Mouse (Mus musculus) natural killer cell, adult 2 months (primary cell): Measurements from ENCODE around the gene Ehd1.
"Not testable (repeated sequence)": the region's sequence is repeated elsewhere in the genome, so short reads cannot be mapped to it uniquely, and the experiment has no call there.

Experiments
- DNase-seq, 2 experiments: peaks; one replicate each; pipeline ENCODE4 v3.0.0; 2022; ENCODE audit warnings: low spot score in 2 of 2

The Ehd1 gene

DNA sequence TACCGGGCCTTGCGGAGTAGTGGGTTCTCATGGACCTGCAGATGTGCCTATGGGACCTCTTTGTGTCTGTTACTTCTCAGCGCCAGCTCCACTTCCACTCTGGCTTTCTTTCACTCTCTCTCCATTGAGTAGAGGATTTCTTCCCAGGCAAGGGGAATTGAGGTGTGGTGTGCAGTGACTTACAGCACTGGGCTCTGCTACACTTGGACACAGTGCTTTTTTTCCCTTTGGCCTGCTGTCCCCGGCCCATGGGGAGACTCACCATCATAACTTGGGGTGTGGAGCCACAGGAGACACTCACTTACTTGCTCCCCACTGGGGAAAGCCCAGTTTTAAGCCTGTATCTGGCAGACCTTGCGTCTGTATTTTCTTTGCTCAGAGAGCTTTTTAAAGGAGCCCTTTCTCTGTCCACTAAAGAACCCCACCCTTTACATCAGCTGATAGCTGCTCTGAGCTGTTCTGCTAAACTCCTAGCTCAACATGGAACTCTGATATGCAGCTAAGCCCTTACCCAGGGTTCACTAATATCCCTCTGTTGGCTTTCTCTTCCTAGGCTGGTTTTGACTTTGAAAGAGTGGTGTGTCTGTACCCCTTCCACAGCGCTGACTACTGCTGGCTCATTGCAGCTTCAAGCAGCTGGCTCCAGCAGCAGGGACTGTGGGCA is 3.1 kb downstream of the Ehd1 start:
- DNase-seq = no peak

DNA sequence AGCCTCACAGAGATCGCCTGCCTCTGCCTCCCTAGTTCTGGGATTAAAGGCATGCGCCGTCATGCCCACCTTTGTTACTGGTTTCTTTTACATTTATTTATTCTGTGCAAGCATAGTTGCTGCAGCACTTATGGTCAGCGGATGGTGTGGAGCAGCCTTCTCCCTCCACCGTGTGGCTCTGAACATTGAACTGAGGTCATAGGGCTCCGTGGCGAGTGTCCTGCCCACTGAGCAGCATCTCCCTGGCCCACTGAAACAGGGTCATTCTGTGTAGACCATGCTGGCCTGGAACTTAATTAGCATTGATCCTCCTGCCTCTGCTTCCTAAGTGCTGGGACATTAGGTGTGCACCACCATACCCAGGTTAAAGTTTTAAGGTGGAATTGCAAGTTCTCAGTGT is 4.0 kb downstream of the Ehd1 start:
- no peak for DNase-seq

- DNase-seq = no peak
Measured at GRCm38 (mm10) chr19:6281122-6282020, 4.8 kb downstream of the Ehd1 start.

- DNase-seq = no peak
Measured at GRCm38 (mm10) chr19:6283001-6283400, 6.5 kb downstream of the Ehd1 start.

DNA sequence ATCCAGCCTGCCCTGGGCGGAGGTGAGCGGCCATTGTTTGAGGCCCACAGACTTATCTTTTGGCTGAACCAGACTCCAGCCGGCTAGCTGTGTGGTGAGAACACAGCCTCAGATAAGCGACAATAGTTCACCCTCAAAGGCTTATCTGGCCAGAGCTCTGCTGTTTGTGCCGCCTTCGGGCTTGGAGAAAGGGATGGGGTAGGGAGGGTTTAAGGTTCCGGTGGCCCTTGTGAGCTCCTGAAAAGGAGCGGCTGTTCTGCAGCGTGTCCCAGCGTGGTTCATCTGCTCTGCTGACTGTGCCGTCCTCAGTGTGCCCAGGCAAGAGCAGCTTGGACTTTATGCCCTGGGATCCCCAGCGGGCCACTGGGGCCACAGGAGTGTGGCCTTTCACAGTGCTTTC is 8.0 kb downstream of the Ehd1 start:
- no peak for DNase-seq

DNA sequence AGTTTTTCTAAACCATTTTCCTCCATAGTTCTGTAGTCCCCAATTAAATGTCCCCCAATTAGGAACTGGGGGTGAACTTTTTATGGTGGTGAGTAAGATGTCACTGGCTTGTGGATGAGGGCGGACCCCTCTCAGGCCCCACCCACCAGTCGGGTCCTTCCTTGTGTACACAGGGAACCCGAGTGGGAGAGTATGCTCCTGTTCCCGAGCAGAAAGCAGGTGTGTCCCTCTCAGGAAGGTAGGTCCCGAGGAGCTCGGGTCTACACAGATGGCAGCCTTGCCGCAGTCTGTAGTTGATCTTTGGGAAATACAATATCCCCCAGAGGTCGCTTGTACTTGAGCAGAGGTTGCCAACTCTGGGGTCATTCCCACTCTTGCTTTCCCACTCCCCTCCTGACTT is 8.7 kb downstream of the Ehd1 start:
- DNase-seq = no peak

DNA sequence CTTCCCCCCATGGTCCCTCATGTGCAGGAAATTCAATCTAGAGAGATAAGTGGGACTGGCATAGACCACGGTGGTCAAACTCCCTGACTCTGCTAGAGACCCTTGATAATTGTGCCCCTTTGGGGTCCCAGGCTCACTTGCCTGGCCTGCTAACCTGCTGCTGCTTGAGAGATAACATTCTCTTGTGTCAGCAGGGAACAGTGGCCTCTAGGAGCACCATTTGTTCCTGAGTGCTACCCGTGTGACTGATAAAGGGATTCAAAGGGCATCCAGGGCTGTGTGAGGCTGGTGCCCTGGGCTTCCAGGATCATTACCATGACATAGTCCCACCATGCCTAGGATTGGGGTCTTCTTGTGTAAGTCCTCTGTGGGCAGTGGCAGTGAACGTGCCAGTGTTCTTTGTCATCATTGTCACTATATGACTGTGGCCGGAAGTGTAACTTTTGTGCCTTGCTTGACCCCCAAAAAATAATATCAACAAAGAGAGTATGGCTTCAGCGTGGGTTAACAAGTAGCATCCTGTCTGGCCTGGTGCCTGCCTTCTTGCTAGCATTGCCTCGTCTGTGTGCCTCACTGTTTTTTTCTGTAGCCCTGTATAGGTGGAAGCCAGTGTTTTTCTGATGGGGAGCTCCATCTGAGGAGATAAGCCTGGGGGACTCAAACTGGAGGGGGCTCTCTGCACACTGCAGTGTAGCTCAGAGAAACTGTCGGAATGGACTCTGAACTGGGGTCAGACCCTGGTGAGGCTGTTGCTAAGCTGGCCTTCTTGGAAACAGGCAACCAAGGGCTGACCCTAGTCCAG is 9.3 kb downstream of the Ehd1 start:
- no peak for DNase-seq

GRCm38 (mm10) chr19:6286434-6287401 is 10.2 kb downstream of the Ehd1 start:
- DNase-seq = no peak

DNA sequence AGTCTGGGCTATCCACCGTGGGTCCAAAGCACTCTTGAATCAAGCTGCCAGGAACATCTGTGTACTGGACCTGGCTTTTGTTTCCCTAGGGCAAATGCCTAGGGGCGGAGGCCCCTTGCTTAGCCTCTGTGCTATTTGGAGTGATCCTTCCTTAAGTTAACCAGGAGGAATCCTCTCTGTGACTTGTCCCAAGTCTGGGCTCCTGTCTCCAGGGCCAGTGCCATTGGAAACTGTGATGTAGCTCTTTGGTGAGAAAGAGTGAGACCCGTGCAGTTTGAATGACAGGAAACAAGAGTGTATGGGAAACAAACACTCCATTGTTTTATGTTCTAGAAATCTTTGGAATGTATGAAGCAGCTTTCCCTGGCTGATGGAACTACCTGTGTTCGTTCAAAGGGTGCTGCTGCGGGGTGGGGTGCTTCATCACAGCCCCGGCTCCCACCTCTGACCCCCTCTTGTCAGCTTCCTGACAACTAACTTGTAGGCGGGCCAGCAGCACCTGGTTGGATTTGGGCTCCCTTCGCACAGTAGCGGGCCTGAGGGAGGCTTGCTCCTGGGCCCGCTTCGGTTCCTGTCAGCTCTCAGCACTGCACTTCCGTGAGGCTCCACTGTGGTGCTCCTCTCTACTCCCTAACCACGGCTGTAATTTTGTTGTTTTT is 11.8 kb downstream of the Ehd1 start:
- no peak for DNase-seq

DNA sequence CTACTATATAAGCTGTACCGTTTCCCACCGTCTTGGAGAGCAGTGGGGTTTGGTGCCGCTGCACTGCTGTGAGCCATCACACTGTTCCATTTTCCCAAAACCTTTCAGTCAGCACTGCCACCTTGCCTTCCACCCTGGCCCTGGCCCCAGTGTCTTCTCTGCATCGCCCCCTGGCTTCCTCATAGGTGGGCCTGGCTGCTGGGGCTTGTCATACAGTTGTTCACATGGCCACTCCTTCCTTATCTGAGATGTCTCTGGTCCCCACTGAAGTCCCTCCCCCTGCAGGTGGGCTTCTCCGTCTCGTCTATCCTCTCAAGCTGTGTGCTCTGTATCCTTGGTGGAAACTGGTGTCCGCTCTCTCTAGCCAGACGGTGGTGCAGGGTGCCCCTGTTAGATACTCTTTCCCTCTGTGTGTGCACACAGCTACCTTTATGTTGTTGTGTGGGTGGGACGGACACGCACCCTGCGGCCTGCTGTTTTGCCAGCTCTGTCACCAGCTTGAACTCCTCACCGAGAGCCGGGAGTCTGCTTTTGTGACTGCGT is 13.2 kb downstream of the Ehd1 start:
- DNase-seq = no peak

DNA sequence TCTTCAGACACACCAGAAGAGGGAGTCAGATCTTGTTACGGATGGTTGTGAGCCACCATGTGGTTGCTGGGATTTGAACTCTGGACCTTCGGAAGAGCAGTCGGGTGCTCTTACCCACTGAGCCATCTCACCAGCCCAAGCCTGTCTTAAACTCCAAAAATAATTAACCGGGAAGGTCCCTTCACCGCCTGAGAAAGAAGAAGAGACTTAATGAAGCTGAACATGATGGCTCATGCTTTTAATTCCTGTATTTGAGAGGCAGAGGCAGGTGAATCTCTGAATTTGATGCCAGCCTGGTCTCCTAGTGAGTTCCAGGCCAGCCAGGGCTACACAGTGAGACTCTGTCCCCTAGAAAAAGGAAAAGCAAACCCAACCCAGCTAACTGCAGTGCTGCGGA is 14.2 kb downstream of the Ehd1 start:
- DNase-seq = not testable (repeated sequence)

DNA sequence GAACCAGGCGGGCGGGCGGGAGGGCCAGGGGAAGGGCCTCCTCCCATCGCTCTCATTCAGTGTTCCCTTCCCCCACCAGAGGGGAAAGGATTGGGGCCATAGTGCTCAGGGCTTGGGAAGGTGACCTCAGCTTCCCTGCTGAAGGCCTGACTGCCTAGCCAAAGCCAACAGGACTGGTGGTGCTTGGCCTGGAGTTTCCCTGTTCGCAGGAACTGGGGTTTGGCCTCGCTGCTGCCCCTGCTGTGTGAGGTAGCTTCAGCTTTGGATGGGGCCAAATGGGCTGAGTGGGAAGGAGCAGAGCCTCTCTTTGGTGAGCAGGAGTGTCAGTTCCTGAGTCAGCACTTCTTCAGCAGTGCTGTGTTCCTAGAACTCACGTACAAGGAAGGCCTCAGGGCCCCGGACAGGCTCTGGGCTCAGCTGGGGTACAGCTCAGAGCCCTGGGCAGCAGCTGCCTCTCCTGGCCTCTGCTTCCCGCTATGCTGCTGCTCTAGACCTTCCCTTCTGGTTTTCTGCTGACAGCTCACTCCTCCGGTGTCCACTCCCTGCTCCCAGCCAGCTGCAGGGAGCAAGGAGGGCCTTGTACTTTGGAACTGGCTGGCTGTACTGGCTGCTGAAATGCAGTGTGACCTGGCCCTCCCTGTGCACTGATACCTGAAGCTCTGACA is 14.7 kb downstream of the Ehd1 start:
- DNase-seq = no peak

GRCm38 (mm10) chr19:6292262-6292661 is 15.7 kb downstream of the Ehd1 start:
- DNase-seq = no peak

GRCm38 (mm10) chr19:6294301-6294700 is 17.8 kb downstream of the Ehd1 start:
- DNase-seq = no peak

DNA sequence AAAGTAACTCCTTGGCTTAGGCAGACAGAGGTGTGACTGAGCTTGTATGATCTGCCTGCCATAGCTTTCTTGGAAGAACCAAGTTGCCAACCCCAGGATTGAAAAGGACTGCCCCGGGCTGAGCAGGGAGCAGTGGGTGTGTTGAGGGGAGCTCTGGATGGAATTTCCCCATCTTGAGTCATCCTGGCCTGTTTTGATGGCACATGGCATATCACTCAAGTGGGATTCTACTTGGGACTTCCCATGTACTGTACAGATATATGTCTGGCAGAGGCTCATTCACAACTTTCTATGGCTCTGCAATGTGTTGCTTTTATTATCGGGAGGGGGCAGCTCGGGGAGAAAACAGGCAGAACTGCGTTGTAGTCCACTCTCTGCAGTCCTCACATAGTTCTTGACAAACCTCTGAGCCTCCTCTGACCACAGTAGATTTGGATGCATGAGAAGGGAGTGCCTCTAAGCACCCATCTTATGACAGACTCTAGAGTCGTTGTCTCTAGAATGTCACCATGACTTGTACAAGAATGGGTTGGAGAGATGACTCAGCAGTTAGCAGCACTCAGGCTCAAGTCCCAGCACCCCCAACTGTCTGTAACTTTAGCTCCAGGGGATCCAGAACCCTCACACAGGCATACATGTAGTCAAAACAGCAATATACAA is 20.2 kb downstream of the Ehd1 start:
- no peak for DNase-seq

GRCm38 (mm10) chr19:6297641-6298040 is 21.1 kb downstream of the Ehd1 start:
- DNase-seq = peak; percentile 35 to 46

- DNase-seq = no peak
Measured at GRCm38 (mm10) chr19:6299003-6299402, 22.5 kb downstream of the Ehd1 start.

GRCm38 (mm10) chr19:6299450-6300267 is 23.1 kb downstream of the Ehd1 start:
- DNase-seq = peak; percentile 36 to 46
